Mouse (Mus musculus) left cerebral cortex, adult 8-10 months (tissue): ENCODE data around the gene Col5a3. TPM values are rescaled to one million over a fixed set of nuclear protein-coding genes. Genes with fewer than 3 reads are reported as not detected.
A peak's percentile ranks its signal among the peaks of the same experiment; 100 is the strongest.

Experiments used
- DNase-seq, 2 experiments: peaks; one replicate each; pipeline ENCODE4 v3.0.0; 2022; ENCODE audit warnings: low spot score in 2 of 2
- total RNA-seq, 4 experiments: library from RNA; stranded (reverse); gene quantifications; 2 replicates each; pipeline ENCODE4 v1.2.4; 2022

Col5a3 gene
- total RNA-seq, 4 experiments from 2014 or later = 1.0 to 2.0 (median 1.3) TPM

- DNase-seq = no peak
These were observed 9.2 kb downstream of the Col5a3 start for GRCm38 (mm10) chr9:20805706-20806105.

DNA sequence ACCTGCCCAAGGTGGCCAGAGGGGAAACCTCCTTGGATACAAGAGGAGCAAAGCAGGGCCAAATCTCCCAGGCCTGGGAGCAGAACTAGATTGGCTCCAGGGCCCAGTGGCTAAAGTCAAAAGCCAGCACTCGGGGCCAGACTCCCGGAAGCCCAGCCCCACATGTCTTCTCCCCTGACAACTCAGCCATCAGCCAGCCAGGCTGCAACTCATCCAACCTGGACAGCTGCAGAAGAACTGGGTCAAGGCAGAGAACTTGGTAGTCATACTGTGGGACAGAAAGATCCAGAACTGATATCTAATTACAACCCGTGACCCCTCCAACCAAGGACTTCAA lies 9.7 kb downstream of the Col5a3 start:
- no peak for DNase-seq

GRCm38 (mm10) chr9:20804266-20805158 lies 10.4 kb downstream of the Col5a3 start:
- DNase-seq = no peak

DNA sequence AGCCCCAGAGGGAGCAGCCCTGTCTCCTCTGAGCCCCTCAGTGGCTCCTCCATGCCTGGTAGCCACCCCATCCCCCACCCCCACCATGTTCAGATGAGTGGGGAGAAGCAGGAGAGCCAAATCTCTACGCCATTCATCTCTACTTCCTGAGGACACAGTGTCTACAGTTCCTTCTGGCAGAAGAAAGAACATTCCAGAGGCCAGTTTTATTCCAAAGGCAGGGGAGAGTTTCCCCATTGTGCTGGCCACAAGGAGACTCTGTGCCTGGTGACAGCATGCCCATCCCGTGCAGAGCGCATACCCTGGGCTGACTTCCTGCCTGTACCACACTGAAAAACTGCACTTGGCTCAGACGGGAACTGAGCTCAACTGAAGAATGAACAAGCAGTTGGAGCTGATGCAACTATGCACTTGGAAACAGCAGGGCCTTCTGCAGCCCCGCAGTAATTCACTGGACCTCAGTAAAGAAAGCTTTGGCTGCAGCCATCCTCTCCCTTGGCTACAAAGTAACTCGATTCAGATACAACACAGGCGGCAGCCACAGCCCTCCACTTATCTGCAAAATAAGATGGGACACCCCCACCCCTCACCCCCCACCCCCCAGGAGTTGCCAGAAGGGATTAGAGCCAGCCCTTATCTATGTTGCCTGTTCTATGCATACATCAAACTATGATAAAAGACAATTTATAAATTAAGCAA lies 20.6 kb downstream of the Col5a3 start:
- peak; percentile 21 to 62 for DNase-seq

DNA sequence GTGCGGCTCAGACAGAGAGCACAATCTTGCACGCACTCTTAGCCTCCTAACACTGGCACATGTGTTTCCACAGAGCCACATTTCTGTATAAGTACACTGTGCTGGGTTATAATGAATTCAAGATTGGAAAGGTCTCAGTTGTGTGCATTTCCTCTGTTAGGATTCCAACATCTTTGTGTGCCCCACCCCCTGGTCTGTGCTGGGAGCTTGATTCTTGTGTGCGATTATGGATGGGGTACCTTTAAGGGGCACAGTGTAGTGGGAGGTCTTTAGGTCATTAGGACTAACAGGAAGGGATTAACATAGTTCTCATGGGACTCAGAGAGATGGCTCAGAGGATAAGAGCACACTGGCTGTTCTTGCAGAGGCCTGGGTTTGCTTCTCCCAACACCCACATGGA lies 24.5 kb downstream of the Col5a3 start:
- no peak for DNase-seq

- DNase-seq = no peak
These were observed 25.2 kb downstream of the Col5a3 start for GRCm38 (mm10) chr9:20789651-20790050.

DNA sequence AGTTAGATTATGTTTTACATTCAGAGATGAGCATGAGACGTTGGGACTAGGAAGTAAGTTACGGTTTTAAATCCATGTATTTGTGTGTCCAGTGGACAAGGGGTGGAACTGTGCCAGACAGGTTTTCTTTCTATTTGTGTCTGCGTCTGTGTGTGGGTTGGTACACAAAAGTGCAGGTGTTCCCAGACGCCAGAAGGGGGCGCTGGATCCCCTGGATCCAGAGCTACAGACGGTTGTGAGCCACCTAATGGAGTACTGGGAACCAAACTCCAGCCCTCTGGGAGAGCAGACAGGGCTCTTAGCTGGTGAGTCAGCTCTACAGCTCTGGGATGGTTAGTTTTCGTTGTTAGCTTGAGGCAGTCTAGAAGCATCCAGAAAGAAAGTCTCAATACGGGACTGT lies 26.9 kb downstream of the Col5a3 start:
- DNase-seq = no peak

DNA sequence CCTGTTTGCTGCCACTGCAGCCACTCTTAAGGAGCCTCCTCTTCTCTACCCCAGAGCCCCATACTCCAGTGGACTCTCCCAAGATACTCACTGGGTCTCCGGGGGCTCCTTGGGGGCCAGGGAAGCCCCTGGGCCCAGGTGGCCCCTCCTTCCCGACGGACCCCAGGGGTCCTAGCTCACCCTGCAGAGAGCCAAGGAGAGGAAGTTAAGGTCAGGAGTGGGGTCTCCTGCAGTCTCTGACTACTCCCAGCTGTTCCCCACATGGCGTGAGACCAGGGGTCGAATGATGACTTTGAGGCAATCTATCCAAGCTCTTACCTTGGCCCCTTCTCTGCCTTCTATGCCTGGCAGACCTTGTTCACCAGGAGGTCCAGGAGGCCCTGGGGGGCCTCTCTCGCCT lies 29.8 kb downstream of the Col5a3 start:
- DNase-seq = no peak

DNA sequence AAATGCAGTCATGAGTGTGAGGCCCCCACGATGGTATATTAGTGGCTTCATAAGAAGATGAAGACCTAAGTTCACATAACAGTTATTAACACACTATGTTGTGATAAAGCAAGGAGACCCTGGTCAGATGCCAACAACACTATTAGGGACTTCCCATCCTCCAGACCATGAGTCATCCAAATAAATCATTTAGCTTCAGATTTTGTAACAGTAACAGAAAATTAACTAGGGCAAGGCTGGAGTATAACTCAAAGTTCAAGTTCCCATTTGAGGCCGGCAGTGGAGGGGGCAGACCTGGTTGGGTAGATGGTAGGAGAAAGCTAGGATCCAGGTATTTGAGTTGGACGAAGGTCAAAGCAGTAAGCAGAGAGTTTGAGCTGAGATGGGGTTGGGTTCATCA lies 33.6 kb downstream of the Col5a3 start:
- DNase-seq = no peak

- no peak for DNase-seq
These were observed 49.6 kb downstream of the Col5a3 start for GRCm38 (mm10) chr9:20765274-20765673.

GRCm38 (mm10) chr9:20763099-20763498 lies 51.8 kb downstream of the Col5a3 start:
- no peak for DNase-seq

GRCm38 (mm10) chr9:20762197-20762961 lies 52.5 kb downstream of the Col5a3 start:
- DNase-seq = no peak

DNA sequence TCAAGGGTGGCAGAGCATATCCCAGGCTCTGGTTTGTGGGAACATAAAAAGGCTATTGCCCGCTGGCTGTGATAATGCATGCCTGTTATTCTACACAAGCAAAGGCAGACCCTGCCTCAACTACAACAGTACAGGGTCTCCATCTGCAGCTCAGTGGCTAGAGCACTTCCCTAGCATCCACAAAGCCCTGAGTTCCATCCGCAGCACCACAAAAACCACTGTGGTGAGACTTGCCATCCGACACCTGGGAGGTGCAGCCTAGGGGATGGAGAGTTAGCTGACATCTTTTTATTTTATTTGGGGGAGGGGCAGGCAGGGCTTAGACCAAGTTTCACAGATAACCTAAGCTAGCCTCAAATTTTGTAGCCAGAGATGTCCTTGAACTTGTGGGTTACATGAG lies 53.5 kb downstream of the Col5a3 start:
- DNase-seq = no peak

DNA sequence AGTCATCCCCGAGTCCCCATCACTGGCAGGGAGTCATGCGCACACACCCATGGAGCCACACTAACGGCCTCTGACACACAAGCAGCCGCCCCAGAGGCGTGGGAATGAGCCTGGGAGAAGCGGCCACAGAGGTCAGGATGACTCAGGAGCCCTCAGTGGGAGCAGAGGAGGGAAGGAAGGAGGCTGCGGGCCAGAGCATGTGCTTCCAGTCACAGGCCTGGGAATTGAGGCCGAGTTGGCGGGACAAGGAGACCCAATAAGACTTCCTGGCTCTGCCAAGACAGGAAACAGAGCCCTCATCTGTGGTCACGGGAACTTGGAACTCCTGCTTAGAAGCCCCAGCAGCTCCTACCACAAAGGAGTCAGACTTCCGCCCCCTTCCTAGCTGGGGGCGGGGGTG lies 54.1 kb downstream of the Col5a3 start:
- DNase-seq = no peak

DNA sequence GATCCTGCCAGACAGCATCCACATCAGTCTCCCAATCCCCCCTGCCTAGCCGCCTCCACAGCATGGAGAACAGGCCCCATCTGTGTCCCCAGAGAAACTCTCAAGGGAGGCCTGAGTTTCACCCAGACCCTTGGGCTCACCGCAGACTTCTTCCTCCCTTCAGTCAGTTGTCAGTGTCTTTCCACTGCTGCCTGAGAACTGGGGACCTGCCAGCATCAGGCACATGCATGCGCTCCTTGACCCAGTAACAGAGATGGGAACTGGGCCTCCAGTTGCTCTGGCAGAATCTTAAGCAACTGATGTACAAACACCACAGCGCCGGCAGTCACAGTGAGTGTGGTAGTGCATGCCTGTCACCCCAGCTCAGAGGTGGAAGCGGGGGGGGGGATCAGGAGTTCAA lies 56.0 kb downstream of the Col5a3 start:
- DNase-seq = no peak

DNA sequence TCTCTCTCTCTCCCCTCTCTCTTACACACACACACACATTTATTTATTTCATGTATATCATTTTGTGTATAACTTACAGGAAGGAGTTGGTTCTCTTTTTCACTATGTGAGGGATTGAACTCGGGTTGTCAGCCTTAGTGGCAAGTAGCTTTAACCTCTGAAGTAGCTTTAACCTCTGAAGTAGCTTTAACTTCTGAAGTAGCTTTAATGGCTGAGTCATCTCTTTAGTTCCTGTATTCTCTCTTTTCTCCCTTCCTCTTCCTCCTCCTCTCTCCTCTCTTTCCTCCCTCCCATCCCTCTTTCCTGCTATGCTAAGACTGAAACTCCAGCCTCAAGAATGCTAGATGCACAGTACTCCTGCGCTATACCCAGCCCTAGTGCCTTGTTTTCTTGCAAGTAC lies 56.6 kb downstream of the Col5a3 start:
- DNase-seq = no peak

DNA sequence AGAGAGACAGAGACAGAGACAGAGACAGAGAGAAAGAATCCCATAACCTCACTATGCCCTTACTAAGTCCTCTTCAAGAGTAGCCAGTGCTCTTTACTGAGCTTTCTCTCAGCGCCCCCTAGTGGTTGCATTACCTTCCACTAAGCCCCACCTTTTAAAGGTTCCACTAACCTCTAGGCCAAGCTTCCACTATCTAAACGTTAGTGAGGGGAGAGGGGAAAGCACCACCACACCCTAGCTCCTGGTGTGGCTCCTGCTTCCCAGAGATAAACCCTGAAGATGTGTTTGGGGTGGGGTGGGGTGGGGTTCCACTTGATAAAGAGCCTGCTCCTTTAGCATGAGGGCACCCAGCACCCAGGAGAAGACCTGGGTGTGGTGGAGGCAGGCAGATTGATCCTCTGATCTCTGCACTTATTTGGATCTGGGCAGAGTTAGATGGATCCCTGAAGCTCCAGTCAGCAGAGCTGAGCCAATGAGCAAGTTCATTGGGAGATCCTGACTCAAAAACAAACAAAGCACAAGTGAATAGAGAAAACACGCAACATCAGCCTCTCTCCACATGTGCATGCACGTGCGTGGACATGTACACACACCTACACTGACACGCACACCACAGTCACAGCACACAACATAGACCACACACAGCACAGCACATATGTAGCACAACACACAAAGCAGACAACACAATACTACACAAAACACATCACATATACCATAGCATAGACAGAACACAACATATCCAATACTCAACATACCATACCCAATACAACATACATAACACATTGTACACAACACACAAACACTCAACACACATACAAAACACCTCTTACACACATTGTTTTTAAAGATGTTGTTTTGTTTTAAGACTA lies 57.5 kb downstream of the Col5a3 start:
- no peak for DNase-seq

GRCm38 (mm10) chr9:20756081-20756700 lies 58.7 kb downstream of the Col5a3 start:
- DNase-seq = no peak

GRCm38 (mm10) chr9:20754335-20754734 lies 60.5 kb downstream of the Col5a3 start:
- DNase-seq = no peak

DNA sequence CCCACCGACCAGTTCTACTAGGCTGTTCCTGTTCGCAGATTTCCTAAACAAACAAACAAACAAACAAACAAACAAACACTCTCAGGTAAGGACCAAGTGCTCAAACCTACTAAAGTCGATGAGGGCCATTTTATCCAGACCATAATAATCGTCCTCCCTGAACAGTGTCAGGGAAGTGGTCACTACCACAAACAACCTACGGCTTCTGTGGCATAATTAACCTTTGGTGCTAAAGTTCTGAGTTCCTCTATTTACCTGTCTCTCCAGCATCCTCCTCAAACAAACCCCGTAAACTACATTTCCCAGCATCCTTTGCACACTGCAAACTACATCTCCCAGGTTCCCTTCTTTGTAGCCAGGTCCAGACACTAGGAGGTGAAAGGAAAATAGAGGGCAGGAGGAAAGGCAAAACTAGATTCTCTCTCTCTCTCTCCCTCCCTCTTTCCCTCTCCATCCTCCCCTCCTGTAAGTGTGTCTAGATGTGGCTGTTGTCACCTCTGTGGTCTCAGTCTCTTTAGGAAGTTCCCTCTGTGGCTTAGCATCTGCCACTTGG lies 63.3 kb downstream of the Col5a3 start:
- DNase-seq = no peak
